In the genomic region with DNA sequence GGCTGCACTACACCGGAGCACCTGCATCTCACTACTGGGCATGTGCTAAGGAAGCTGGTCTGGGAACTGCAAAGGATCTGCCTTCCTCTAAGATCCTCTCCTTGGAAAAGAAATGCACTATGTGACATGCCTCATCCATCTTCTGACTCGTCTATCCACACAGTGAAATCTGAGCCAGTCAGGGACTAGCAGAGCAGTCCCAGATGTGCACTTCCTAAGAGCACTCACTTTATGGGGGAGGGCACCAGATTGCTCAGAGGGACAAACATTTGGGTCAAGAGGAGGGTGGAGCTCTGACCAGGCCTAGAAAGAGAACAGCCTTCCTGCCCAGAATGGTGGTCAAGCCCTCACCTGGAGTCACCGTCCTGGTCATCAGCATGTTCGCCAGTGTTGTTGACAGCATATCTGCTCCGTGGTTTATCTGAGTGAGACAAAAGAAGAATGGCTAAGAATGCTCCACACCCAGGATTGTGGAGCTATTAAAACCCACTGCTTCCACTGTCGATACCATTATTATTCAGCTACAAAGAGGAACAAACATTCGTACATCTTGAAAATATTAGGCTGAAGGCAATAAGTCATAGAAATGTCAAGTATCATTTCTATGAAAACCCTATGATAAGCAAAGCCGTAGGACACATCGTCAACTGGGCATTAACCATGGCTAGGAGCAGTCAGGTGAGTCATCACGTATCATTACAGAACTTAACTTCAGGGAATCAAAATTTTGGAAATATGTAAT, we compare ENCODE assay signal across 16 mouse cellular contexts. TPM values are rescaled to one million over a fixed set of nuclear protein-coding genes. Genes with fewer than 3 reads are reported as not detected.
DNase-seq lines count a peak whose midpoint lies in the region; ATAC-seq and TF ChIP-seq lines count a peak whose summit lies in the region.
"Had no signal": no experiment of that assay in that cellular context is flagged by ENCODE, and none has a peak within 500 bp of the region (broad histone marks: within the 10 kb centered on the region; RNA-seq: fewer than 3 reads in every experiment).

No protein-coding gene starts in this region.

- no peak overlapping the region for H3K9ac ChIP-seq in kidney, postnatal 0 days (ENCODE audit: low read depth, low read length)
- H3K9ac ChIP-seq: embryonic facial prominence, embryonic 12.5 days; forebrain, embryonic 12.5 days; lung, embryonic 15.5 days had no signal

- peak; percentile 29; the same call in 1 of the 2 replicates for ATAC-seq in kidney, postnatal 0 days (replicated peaks; ENCODE audit: low FRiP score, low read depth)

- TF ChIP-seq CTCF in kidney, postnatal 0 days (IDR thresholded peaks at IDR 0.05; ENCODE audit: low read depth): no peak

- H3K27me3 ChIP-seq in heart, embryonic 10.5 days (ENCODE audit: insufficient read depth, poor library complexity, severe bottlenecking): no peaks in the 10 kb centered on the region
- no peaks in the 10 kb centered on the region for H3K27me3 ChIP-seq in kidney, postnatal 0 days (ENCODE audit: insufficient read depth, low read length)
- H3K27me3 ChIP-seq: embryonic facial prominence, embryonic 12.5 days; forebrain, embryonic 12.5 days; lung, embryonic 15.5 days had no signal

- peaks cover 15% of the 10 kb centered on the region for H3K4me1 ChIP-seq in heart, embryonic 10.5 days
- H3K4me1 ChIP-seq in kidney, postnatal 0 days (replicated peaks; ENCODE audit: insufficient read depth, low read length): peaks cover 6% of the 10 kb centered on the region

- no peak for DNase-seq in heart, embryonic 10.5 days (ENCODE audit: low spot score)
- DNase-seq in heart, adult 9 months (ENCODE audit: low spot score in 2 of 2): no peak
- DNase-seq in kidney, postnatal 0 days (ENCODE audit: low spot score): peak; percentile 70
- no peak for DNase-seq in kidney, postnatal 14 days
- DNase-seq in embryo, embryonic 9.5 days (ENCODE audit: extremely low spot score): peak; percentile 20
- peak; percentile 73 for DNase-seq in mesoderm, embryonic 11.5 days (ENCODE audit: low read depth, low spot score)
- DNase-seq in urinary bladder, postnatal 25 days (ENCODE audit: low spot score): no peak
- DNase-seq in cerebellum, postnatal 36 days: no peak
- DNase-seq: cerebellum, adult 9-10 months; heart, postnatal 4 days; kidney, adult 2 months; right cerebral cortex, postnatal 25 days had no signal

- H3K4me2 ChIP-seq in kidney, postnatal 0 days (ENCODE audit: low read length): no peak overlapping the region
- H3K4me2 ChIP-seq: embryonic facial prominence, embryonic 12.5 days; forebrain, embryonic 12.5 days; lung, embryonic 15.5 days; midbrain, embryonic 11.5 days had no signal

- H3K36me3 ChIP-seq in heart, embryonic 10.5 days: peaks cover 20% of the 10 kb centered on the region
- H3K36me3 ChIP-seq in kidney, postnatal 0 days (ENCODE audit: insufficient read depth, low read length): peaks cover 8% of the 10 kb centered on the region; the same call in 1 of the 2 replicates

- 69% methylated on average over 10 of the region's 10 CpGs for WGBS in heart, embryonic 10.5 days
- 63% methylated on average over 10 of the region's 10 CpGs for WGBS in kidney, postnatal 0 days

- H3K4me3 ChIP-seq in heart, embryonic 10.5 days: no peak overlapping the region
- no peak overlapping the region for H3K4me3 ChIP-seq in kidney, postnatal 0 days (replicated peaks; ENCODE audit: low read depth, low read length)
- H3K4me3 ChIP-seq: embryonic facial prominence, embryonic 12.5 days; forebrain, embryonic 12.5 days; lung, embryonic 15.5 days had no signal

- H3K27ac ChIP-seq in heart, embryonic 10.5 days: peak overlapping the region; percentile 52; the same call in 1 of the 2 replicates
- H3K27ac ChIP-seq in kidney, postnatal 0 days: 0 out of 2 replicates have a peak overlapping the region, but pooled peaks have one; percentile 13
- H3K27ac ChIP-seq: embryonic facial prominence, embryonic 12.5 days; forebrain, embryonic 12.5 days; lung, embryonic 15.5 days had no signal

- no peaks in the 10 kb centered on the region for H3K9me3 ChIP-seq in heart, embryonic 10.5 days
- H3K9me3 ChIP-seq in kidney, postnatal 0 days (replicated peaks; ENCODE audit: low read length): no peaks in the 10 kb centered on the region
- H3K9me3 ChIP-seq: embryonic facial prominence, embryonic 12.5 days; forebrain, embryonic 12.5 days; lung, embryonic 15.5 days had no signal

RNA-seq across cellular contexts. Expression of a gene that starts 4.7 kb away (rescaled TPM):
- polyA plus RNA-seq in heart, embryonic 10.5 days (2016; fragmentation: Nextera tagmentation; extraction: Ambion mirVana): 43.8 and 44.5 TPM in 2 replicates
- 36.9 and 44.2 TPM in 2 replicates for polyA plus RNA-seq in kidney, postnatal 0 days (2015; fragmentation: Nextera tagmentation; extraction: Ambion mirVana)

RNA-seq across cellular contexts. Expression of a gene that starts 13.4 kb away (rescaled TPM):
- 8,501 and 9,179 TPM in 2 replicates for polyA plus RNA-seq in heart, embryonic 10.5 days (2016; fragmentation: Nextera tagmentation; extraction: Ambion mirVana)
- 0.36 and 0.43 TPM in 2 replicates for polyA plus RNA-seq in kidney, postnatal 0 days (2015; fragmentation: Nextera tagmentation; extraction: Ambion mirVana)
- polyA plus RNA-seq: kidney, adult 2 months had no signal

RNA-seq across cellular contexts. Expression of a gene that starts 20.5 kb away (rescaled TPM):
- 4,954 and 6,566 TPM in 2 replicates for polyA plus RNA-seq in heart, embryonic 10.5 days (2016; fragmentation: Nextera tagmentation; extraction: Ambion mirVana)
- polyA plus RNA-seq in kidney, postnatal 0 days (2015; fragmentation: Nextera tagmentation; extraction: Ambion mirVana): 1,023 and 1,027 TPM in 2 replicates

RNA-seq across cellular contexts. Expression of a gene that starts 23.9 kb away (rescaled TPM):
- polyA plus RNA-seq in heart, embryonic 10.5 days (2016; fragmentation: Nextera tagmentation; extraction: Ambion mirVana): 13.9 and 16.8 TPM in 2 replicates
- 0.87 and 0.92 TPM in 2 replicates for polyA plus RNA-seq in kidney, postnatal 0 days (2015; fragmentation: Nextera tagmentation; extraction: Ambion mirVana)

RNA-seq across cellular contexts. Expression of a gene that starts 33.4 kb away (rescaled TPM):
- polyA plus RNA-seq in heart, embryonic 10.5 days (2016; fragmentation: Nextera tagmentation; extraction: Ambion mirVana): 9,075 and 12,184 TPM in 2 replicates
- polyA plus RNA-seq in kidney, postnatal 0 days (2015; fragmentation: Nextera tagmentation; extraction: Ambion mirVana): 2,400 and 2,472 TPM in 2 replicates

Comparison
In these comparisons a context has a peak if more than half of its experiments do, and no peak if none do; other contexts are left out.
1. DNase-seq: peak in kidney, postnatal 0 days (single experiment), embryo, embryonic 9.5 days (single experiment) and mesoderm, embryonic 11.5 days (single experiment); none in heart, embryonic 10.5 days (single experiment), heart, adult 9 months (0 of 2), kidney, postnatal 14 days (single experiment), urinary bladder, postnatal 25 days (single experiment) and cerebellum, postnatal 36 days (0 of 2).
2. RNA of a gene that starts 13.4 kb away (polyA plus RNA-seq): 8,501 to 9,179 TPM in heart, embryonic 10.5 days; 0.36 to 0.43 TPM in kidney, postnatal 0 days; every median in the first group is over 1,000 times any median in the second.